Mouse (Mus musculus) cerebellum, adult 18-20 months (tissue): ENCODE measurements around the gene Slc46a1.

Source experiments
- DNase-seq, 2 experiments: peaks; one replicate each; pipeline ENCODE4 v3.0.0; 2021

Slc46a1 gene

DNA sequence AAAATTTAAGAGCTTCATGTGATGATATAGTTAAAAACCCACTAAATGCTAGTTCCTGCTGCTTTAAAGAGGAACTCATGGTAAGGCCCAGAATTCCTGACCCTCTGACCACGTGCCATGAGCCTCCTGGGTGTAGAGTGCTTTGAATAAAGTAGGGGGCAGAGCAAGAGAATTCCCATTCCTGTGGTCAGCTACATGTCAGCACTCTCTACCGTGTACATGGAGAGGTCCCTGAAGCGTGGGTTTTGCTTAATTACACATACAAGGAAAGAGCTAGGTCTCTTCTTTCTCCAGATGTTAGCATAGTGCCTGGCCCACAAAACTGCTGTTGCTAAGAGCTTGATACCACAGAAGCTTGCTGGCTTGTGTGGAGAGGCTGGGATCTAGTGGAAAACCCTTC, 39.9 kb downstream of the Slc46a1 start:
- no peak for DNase-seq

DNA sequence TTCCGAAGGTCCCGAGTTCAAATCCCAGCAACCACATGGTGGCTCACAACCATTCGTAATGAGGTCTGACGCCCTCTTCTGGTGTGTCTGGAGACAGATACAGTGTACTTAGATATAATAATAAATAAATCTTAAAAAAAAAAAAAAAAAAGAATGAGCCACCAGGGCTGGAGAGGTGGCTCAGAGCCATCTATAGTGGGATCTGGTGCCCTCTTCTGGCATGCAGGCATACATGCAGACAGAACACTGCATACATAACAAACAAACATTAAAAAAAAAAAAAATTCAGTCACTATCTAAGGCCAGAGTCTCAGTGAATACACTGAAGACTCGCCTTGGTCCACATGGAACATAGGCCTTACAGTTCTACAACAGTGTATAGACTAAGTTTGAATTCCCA, 43.7 kb downstream of the Slc46a1 start:
- DNase-seq: no peak

DNA sequence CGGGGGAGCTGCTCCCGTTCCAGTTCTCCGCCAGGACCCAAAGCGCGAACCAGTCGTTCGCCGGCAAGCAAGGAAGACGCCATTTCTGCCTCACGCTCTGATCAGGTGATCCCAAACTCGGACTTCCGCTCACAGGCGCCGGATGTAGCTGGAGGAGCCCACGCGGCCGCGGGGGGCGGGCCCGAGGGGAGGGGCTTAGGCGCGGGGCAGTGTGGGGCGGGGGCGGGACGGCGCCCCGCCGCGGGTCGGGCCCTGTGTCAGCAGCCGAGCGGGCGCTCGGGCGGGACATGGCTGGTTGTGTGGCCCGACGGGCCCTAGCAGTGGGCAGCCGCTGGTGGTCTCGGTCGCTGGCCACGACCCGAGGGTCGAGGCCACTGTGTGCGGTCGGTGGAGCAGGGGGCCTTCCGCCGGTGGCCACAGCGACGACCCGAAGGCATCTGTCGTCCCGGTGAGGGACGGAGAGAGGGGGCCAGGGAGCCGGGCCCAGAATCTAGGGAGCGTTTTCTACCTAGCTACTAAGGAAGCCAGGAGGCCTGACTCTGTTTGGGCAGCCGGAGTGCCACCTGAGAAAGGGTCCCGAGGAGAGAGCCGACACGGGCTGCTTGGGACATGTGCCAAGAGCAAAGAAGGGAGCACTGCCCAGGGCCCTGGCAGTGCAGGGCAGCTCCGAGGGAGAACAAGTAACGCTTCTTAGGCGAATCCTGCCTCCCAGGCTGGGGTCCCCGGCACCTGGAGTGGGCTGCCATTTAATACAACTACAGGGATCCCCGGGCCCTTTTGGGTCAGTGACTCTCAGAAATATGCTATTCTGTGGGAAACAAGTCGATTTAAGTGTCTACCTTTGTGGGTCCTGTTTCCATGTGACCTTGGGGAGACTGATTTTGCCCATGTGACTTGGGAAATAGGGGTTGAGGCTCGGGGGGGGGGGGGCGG, 46.8 kb downstream of the Slc46a1 start, which contains the start of the genes Tmem199 and Poldip2:
Gene Tmem199 (minus strand): TSS at position 148 of the 933 bp plus-strand sequence.
Gene Poldip2 (plus strand): TSS at position 169 of the 933 bp plus-strand sequence.
- peak; percentile 89 to 91 for DNase-seq

DNA sequence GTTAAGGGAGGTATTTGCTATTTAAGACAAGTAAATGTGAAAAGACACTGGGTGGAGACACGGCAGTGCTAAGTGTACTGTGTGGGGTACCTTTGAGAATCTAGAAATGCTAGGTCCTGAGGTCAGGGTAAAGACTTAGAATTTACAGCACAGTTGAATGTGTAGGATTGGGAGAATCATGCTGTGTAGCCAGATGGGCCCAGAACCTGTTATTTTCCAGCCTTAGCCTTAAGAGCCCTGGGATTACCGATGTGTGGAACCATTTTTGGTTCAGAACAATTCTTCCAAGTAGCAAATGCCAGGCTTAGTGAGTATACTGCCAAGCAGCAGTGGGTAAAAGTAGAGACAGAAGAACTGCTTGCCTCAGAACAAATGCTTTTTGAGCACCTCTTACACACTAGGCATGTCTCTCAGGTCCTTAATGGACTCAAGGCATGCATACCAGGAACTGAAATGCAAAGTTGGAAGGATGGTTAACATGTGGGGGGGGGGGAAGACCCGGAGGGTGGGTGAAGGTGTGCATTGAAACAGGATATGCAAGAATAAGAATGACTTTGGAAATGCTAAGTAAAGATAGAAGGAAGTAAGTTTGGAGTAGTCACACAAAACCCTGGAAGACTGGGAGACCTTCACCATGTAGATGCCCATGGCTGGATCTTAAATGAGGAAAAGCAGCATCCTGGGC, 47.8 kb downstream of the Slc46a1 start:
- DNase-seq: no peak

DNA sequence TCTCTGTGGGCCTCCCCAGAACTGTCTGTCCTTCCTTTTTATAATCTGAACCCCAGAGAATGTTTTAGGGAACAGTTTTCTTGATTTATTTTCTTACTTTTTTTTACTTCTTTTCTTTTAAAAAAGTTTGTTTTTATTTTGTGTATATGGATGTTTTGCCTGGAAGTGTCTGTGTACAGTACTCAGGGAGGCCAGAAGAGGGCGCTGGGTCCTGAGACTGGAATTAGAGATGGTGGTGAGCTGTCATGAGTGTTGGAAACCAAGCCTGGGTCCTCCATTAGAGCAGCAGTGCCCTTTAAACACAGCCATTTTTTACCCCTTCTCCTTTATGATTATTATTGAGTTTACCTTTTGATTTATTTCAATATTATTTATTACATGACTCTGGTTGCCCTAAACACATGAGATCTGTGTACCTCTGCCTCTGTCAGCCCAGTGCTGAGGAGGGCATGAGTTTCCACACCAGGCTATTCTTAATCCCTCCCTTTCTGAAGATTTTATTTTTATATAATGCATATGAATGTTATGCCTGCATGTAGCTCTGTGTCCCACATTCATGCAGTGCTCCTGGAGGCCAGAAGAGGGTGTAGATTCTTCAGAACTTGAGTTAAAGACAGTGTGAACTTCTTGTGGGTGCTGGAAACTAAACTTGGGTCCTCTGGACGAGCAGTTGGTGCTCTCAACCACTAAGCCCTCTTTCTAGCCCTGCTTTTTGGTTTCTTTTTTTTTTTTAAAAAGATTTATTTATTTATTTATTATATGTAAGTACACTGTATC, 50.2 kb downstream of the Slc46a1 start:
- no peak for DNase-seq

DNA sequence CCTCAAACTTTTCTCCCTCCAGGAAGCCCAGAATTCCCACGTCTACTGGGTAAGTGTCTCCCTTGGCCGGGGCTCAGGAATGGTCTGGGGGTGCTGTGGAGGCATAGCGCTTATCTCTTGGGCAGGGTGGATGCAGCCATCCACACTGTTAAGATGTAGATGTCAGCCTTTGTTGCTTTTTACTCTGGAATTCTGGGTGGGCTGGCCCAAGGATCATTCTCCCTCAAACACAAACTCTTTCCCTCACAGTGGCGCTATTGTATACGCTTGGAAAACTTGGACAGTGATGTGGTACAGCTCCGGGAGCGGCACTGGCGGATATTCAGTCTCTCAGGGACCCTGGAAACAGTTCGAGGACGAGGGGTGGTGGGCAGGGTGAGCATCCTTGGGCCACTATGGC, 53.4 kb downstream of the Slc46a1 start:
- DNase-seq: no peak
